Mouse (Mus musculus): ENCODE data around the gene Bmp7. TPM values are rescaled to one million over a fixed set of nuclear protein-coding genes. Genes with fewer than 3 reads are reported as not detected.
A peak's percentile ranks its signal among the peaks of the same experiment; 100 is the strongest.

Gene Bmp7
- polyA plus RNA-seq, 1 experiment = 25.3 TPM

- Histone ChIP-seq H3K4me1 (replicated peaks; ENCODE audit: control insufficient read depth, insufficient read depth, low read length) (peaks cover 6% of the 10 kb centered on the region; the same call in 1 of the 2 replicates), H3K27ac (ENCODE audit: control insufficient read depth, insufficient read depth, low read length) (no peak overlapping the region), H3K4me3 (ENCODE audit: control insufficient read depth, insufficient read depth, low read length) (no peak overlapping the region), H3K36me3 (ENCODE audit: control insufficient read depth, insufficient read depth, low read length) (no peaks in the 10 kb centered on the region), H3K27me3 (ENCODE audit: control insufficient read depth, insufficient read depth, low read length) (no peaks in the 10 kb centered on the region)
- WGBS = 47% methylated on average over 29 of the region's 29 CpGs
- no peak for TF ChIP-seq POLR2A (IDR thresholded peaks at IDR 0.05; ENCODE audit: control insufficient read depth, extremely low read depth, insufficient read depth, low read length, poor library complexity)
- DNase-seq = peak; percentile 27
These were observed 77.2 kb downstream of the Bmp7 start for GRCm38 (mm10) chr2:172862850-172863468.

GRCm38 (mm10) chr2:172862424-172862823 lies 77.7 kb downstream of the Bmp7 start:
- WGBS = 84% methylated on average over 19 of the region's 19 CpGs
- H3K27ac ChIP-seq (ENCODE audit: control insufficient read depth, insufficient read depth, low read length) = no peak overlapping the region
- DNase-seq = no peak
- H3K27me3 ChIP-seq (ENCODE audit: control insufficient read depth, insufficient read depth, low read length) = no peaks in the 10 kb centered on the region
- TF ChIP-seq CTCF (IDR thresholded peaks at IDR 0.05; ENCODE audit: borderline replicate concordance, control insufficient read depth, extremely low read depth, insufficient read depth, low read length, poor library complexity) (no peak), POLR2A (IDR thresholded peaks at IDR 0.05; ENCODE audit: control insufficient read depth, extremely low read depth, insufficient read depth, low read length, poor library complexity) (no peak)
- no peaks in the 10 kb centered on the region for H3K36me3 ChIP-seq (ENCODE audit: control insufficient read depth, insufficient read depth, low read length)
- H3K4me3 ChIP-seq (ENCODE audit: control insufficient read depth, insufficient read depth, low read length) = no peak overlapping the region
- peaks cover 6% of the 10 kb centered on the region; the same call in 1 of the 2 replicates for H3K4me1 ChIP-seq (replicated peaks; ENCODE audit: control insufficient read depth, insufficient read depth, low read length)

- TF ChIP-seq CTCF (IDR thresholded peaks at IDR 0.05; ENCODE audit: borderline replicate concordance, control insufficient read depth, extremely low read depth, insufficient read depth, low read length, poor library complexity) (no peak), POLR2A (IDR thresholded peaks at IDR 0.05; ENCODE audit: control insufficient read depth, extremely low read depth, insufficient read depth, low read length, poor library complexity) (no peak)
- 58% methylated on average over 14 of the region's 14 CpGs for WGBS
These were observed 78.5 kb downstream of the Bmp7 start for GRCm38 (mm10) chr2:172861590-172861989.

GRCm38 (mm10) chr2:172860593-172860992 lies 79.5 kb downstream of the Bmp7 start:
- Histone ChIP-seq H3K27ac (ENCODE audit: control insufficient read depth, insufficient read depth, low read length) (no peak overlapping the region), H3K36me3 (ENCODE audit: control insufficient read depth, insufficient read depth, low read length) (no peaks in the 10 kb centered on the region), H3K4me1 (replicated peaks; ENCODE audit: control insufficient read depth, insufficient read depth, low read length) (peaks cover 6% of the 10 kb centered on the region; the same call in 1 of the 2 replicates), H3K27me3 (ENCODE audit: control insufficient read depth, insufficient read depth, low read length) (no peaks in the 10 kb centered on the region), H3K4me3 (ENCODE audit: control insufficient read depth, insufficient read depth, low read length) (no peak overlapping the region)
- 97% methylated on average over 8 of the region's 8 CpGs for WGBS
- TF ChIP-seq POLR2A (IDR thresholded peaks at IDR 0.05; ENCODE audit: control insufficient read depth, extremely low read depth, insufficient read depth, low read length, poor library complexity) (no peak), CTCF (IDR thresholded peaks at IDR 0.05; ENCODE audit: borderline replicate concordance, control insufficient read depth, extremely low read depth, insufficient read depth, low read length, poor library complexity) (no peak)
- no peak for DNase-seq

More at GRCm38 (mm10) chr2:172861590-172861989, 78.5 kb downstream of the Bmp7 start:
- DNase-seq = no peak
- Histone ChIP-seq H3K4me3 (ENCODE audit: control insufficient read depth, insufficient read depth, low read length) (no peak overlapping the region), H3K36me3 (ENCODE audit: control insufficient read depth, insufficient read depth, low read length) (no peaks in the 10 kb centered on the region), H3K27me3 (ENCODE audit: control insufficient read depth, insufficient read depth, low read length) (no peaks in the 10 kb centered on the region), H3K27ac (ENCODE audit: control insufficient read depth, insufficient read depth, low read length) (no peak overlapping the region), H3K4me1 (replicated peaks; ENCODE audit: control insufficient read depth, insufficient read depth, low read length) (peaks cover 6% of the 10 kb centered on the region; the same call in 1 of the 2 replicates)

- no peak overlapping the region for H3K27ac ChIP-seq (ENCODE audit: control insufficient read depth, insufficient read depth, low read length)
- 80% methylated on average over 7 of the region's 7 CpGs for WGBS
- DNase-seq = no peak
- no peaks in the 10 kb centered on the region for H3K27me3 ChIP-seq (ENCODE audit: control insufficient read depth, insufficient read depth, low read length)
- TF ChIP-seq POLR2A (IDR thresholded peaks at IDR 0.05; ENCODE audit: control insufficient read depth, extremely low read depth, insufficient read depth, low read length, poor library complexity) (no peak), CTCF (IDR thresholded peaks at IDR 0.05; ENCODE audit: borderline replicate concordance, control insufficient read depth, extremely low read depth, insufficient read depth, low read length, poor library complexity) (no peak)
- H3K4me3 ChIP-seq (ENCODE audit: control insufficient read depth, insufficient read depth, low read length) = no peak overlapping the region
- peaks cover 6% of the 10 kb centered on the region; the same call in 1 of the 2 replicates for H3K4me1 ChIP-seq (replicated peaks; ENCODE audit: control insufficient read depth, insufficient read depth, low read length)
- H3K36me3 ChIP-seq (ENCODE audit: control insufficient read depth, insufficient read depth, low read length) = no peaks in the 10 kb centered on the region
These were observed 80.0 kb downstream of the Bmp7 start for GRCm38 (mm10) chr2:172860104-172860503.

- Histone ChIP-seq H3K4me1 (replicated peaks; ENCODE audit: control insufficient read depth, insufficient read depth, low read length) (peaks cover 6% of the 10 kb centered on the region; the same call in 1 of the 2 replicates), H3K36me3 (ENCODE audit: control insufficient read depth, insufficient read depth, low read length) (no peaks in the 10 kb centered on the region), H3K27me3 (ENCODE audit: control insufficient read depth, insufficient read depth, low read length) (no peaks in the 10 kb centered on the region), H3K4me3 (ENCODE audit: control insufficient read depth, insufficient read depth, low read length) (no peak overlapping the region), H3K27ac (ENCODE audit: control insufficient read depth, insufficient read depth, low read length) (no peak overlapping the region)
- TF ChIP-seq CTCF (IDR thresholded peaks at IDR 0.05; ENCODE audit: borderline replicate concordance, control insufficient read depth, extremely low read depth, insufficient read depth, low read length, poor library complexity) (no peak), POLR2A (IDR thresholded peaks at IDR 0.05; ENCODE audit: control insufficient read depth, extremely low read depth, insufficient read depth, low read length, poor library complexity) (no peak)
- 86% methylated on average over 10 of the region's 10 CpGs for WGBS
- DNase-seq = no peak
These were observed 83.1 kb downstream of the Bmp7 start for GRCm38 (mm10) chr2:172857048-172857447.
